Mouse (Mus musculus): ENCODE measurements around the gene Ap3b1.

Ap3b1 gene

GRCm38 (mm10) chr13:94577177-94577540, 218.4 kb downstream of the Ap3b1 start:
- no peak for DNase-seq (ENCODE audit: low read depth, low spot score)

- DNase-seq (ENCODE audit: low read depth, low spot score): no peak
These were observed 236.5 kb downstream of the Ap3b1 start for GRCm38 (mm10) chr13:94595289-94595688.

- DNase-seq (ENCODE audit: low read depth, low spot score): no peak
These were observed 237.1 kb downstream of the Ap3b1 start for GRCm38 (mm10) chr13:94595701-94596361.

GRCm38 (mm10) chr13:94596386-94597033, 237.8 kb downstream of the Ap3b1 start:
- DNase-seq (ENCODE audit: low read depth, low spot score): no peak

GRCm38 (mm10) chr13:94599718-94600117, 241.0 kb downstream of the Ap3b1 start:
- DNase-seq (ENCODE audit: low read depth, low spot score): no peak

- DNase-seq (ENCODE audit: low read depth, low spot score): no peak
These were observed 248.5 kb downstream of the Ap3b1 start for GRCm38 (mm10) chr13:94607035-94607860.

- no peak for DNase-seq (ENCODE audit: low read depth, low spot score)
These were observed 249.1 kb downstream of the Ap3b1 start for GRCm38 (mm10) chr13:94607861-94608223.

- no peak for DNase-seq (ENCODE audit: low read depth, low spot score)
These were observed 249.7 kb downstream of the Ap3b1 start for GRCm38 (mm10) chr13:94608420-94608831.

- no peak for DNase-seq (ENCODE audit: low read depth, low spot score)
These were observed 250.2 kb downstream of the Ap3b1 start for GRCm38 (mm10) chr13:94608947-94609346.
